In the genomic region with DNA sequence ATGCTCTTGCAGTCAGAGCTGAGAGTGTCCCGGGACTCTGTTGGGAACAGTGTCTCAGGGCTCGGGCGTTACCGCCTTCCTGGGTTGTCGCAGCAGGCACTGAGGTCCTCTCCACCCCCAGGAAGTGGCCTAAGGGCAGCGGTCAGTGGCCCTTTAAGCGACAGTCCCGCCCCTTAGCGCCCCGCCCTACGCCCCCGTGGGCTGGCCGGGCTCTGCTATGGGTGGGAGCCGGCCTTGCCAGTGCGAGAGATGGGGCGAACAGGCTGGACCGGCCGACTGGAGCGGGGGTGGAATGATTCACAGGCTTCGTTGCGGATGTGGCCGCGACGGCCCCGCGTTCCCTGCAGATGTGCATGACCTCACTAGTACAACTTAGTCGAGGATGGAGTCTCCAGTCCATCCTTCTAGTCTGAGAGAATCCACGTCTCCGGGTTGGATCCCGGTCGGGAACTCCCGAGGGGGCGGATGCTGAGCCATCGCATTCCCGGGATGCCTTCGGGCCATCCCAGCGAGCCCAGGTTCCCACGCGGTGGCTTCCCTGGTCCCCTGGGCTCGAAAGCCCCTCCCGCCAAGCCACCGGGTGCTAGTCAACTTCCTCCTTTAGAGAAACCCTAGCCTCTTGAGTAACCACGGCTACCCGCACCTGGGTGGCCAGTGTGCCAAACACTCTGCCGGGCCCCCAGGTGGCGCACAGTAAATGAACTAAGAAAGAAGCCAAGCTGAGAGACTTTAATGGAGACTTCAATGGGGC, we compare ENCODE assay signal across 8 mouse cellular contexts. TPM values are rescaled to one million over a fixed set of nuclear protein-coding genes. Genes with fewer than 3 reads are reported as not detected.
DNase-seq lines count a peak whose midpoint lies in the region; ATAC-seq and TF ChIP-seq lines count a peak whose summit lies in the region.

A gene (minus strand): TSS at position 554 of the 751 bp plus-strand sequence.

- WGBS in hindbrain, embryonic 15.5 days = 1% methylated on average over 41 of the region's 46 CpGs

- no peaks in the 10 kb centered on the region for H3K4me1 ChIP-seq in cortical plate, adult 2 months (ENCODE audit: control insufficient read depth, insufficient read depth, low read length)
- H3K4me1 ChIP-seq in hindbrain, embryonic 15.5 days (replicated peaks) = peaks cover 24% of the 10 kb centered on the region; the same call in 1 of the 2 replicates
- H3K4me1 ChIP-seq in megakaryocyte, embryonic 14.5 days = peaks cover 75% of the 10 kb centered on the region

- no peaks in the 10 kb centered on the region for H3K36me3 ChIP-seq in hindbrain, embryonic 15.5 days
- peaks cover 36% of the 10 kb centered on the region for H3K36me3 ChIP-seq in megakaryocyte, embryonic 14.5 days (replicated peaks; ENCODE audit: low read length)

- intact Hi-C loops in gastrocnemius, adult 2 months (cut with DNase I) = loop anchor here (2.0 kb wide), 1 partner anchor 20 kb away; a partner anchor contains a TSS
- intact Hi-C loops in left cerebral cortex, adult 2 months (cut with DNase I) = loop anchor here (2.0 kb wide), 1 partner anchor 20 kb away; a partner anchor contains a TSS

- peak; percentile 38 for ATAC-seq in activated CD4-positive, CD25-positive, alpha-beta regulatory T cell, adult 4 months
- ATAC-seq in hindbrain, embryonic 15.5 days (ENCODE audit: low FRiP score, low read depth) = peak; percentile 84

- TF ChIP-seq CTCF in cortical plate, adult 2 months (IDR thresholded peaks at IDR 0.05; ENCODE audit: extremely low read depth, insufficient read depth, low read length) = no peak
- peak; percentile 35 for TF ChIP-seq CTCF in gastrocnemius, adult 2 months (IDR thresholded peaks at IDR 0.05)
- TF ChIP-seq CTCF in left cerebral cortex, adult 2 months (IDR thresholded peaks at IDR 0.05) = peak; percentile 33

- no peaks in the 10 kb centered on the region for H3K9me3 ChIP-seq in hindbrain, embryonic 15.5 days
- no peaks in the 10 kb centered on the region for H3K9me3 ChIP-seq in megakaryocyte, embryonic 14.5 days

- H3K27ac ChIP-seq in cortical plate, adult 2 months (ENCODE audit: insufficient read depth, low read length) = peak within 1 kb of the TSS; percentile 51
- H3K27ac ChIP-seq in gastrocnemius, adult 2 months = peak within 1 kb of the TSS; percentile 95
- peak within 1 kb of the TSS; percentile 31 for H3K27ac ChIP-seq in hindbrain, embryonic 15.5 days (replicated peaks)
- peak within 1 kb of the TSS; percentile 78 for H3K27ac ChIP-seq in left cerebral cortex, adult 2 months

- TF ChIP-seq POLR2A in cortical plate, adult 2 months (IDR thresholded peaks at IDR 0.05; ENCODE audit: extremely low read depth, insufficient read depth, low read length) = peak; percentile 70

- peak within 1 kb of the TSS; percentile 33 for H3K4me3 ChIP-seq in cortical plate, adult 2 months (ENCODE audit: insufficient read depth, low read length)
- H3K4me3 ChIP-seq in gastrocnemius, adult 2 months = peak within 1 kb of the TSS; percentile 89
- peak within 1 kb of the TSS; percentile 38 for H3K4me3 ChIP-seq in hindbrain, embryonic 15.5 days
- peak within 1 kb of the TSS; percentile 53 for H3K4me3 ChIP-seq in left cerebral cortex, adult 2 months
- peak within 1 kb of the TSS; percentile 95 for H3K4me3 ChIP-seq in megakaryocyte, embryonic 14.5 days (replicated peaks)

- H3K27me3 ChIP-seq in hindbrain, embryonic 15.5 days = peaks cover 9% of the 10 kb centered on the region; the same call in 1 of the 2 replicates
- H3K27me3 ChIP-seq in megakaryocyte, embryonic 14.5 days (replicated peaks) = no peaks in the 10 kb centered on the region

- H3K9ac ChIP-seq in hindbrain, embryonic 15.5 days = 0 out of 2 replicates have a peak within 1 kb of the TSS, but pooled peaks have one; percentile 9

- peak within 1 kb of the TSS; percentile 63 for H3K4me2 ChIP-seq in hindbrain, embryonic 15.5 days

- peak; percentile 95 for DNase-seq in gastrocnemius, adult 2 months
- peak; percentile 72 to 73 for DNase-seq in left cerebral cortex, adult 2 months (ENCODE audit: extremely low spot score in 1 of 2, low spot score in 2 of 2)
- DNase-seq in right cerebral cortex, adult 2 months (ENCODE audit: low spot score in 2 of 2) = peak; percentile 56 to 65
- DNase-seq in urinary bladder, postnatal 10 days (ENCODE audit: low spot score) = peak; percentile 57

RNA-seq across cellular contexts. Expression of the gene that starts here (rescaled TPM):
- under 1 TPM in 1 of 2 experiments, not detected in 1; 0.56 TPM for polyA plus RNA-seq in activated CD4-positive, CD25-positive, alpha-beta regulatory T cell, adult 4 months (2017; shearing (Covaris generic))
- 1.5 and 1.7 TPM in 2 replicates for polyA plus RNA-seq in cortical plate, adult 2 months (2012; rRNA removed)
- total RNA-seq in gastrocnemius, adult 2 months (2021) = 1 to 10 TPM; 1.3 to 1.7 TPM
- 2.0 and 2.4 TPM in 2 replicates for polyA plus RNA-seq in hindbrain, embryonic 15.5 days (2015; fragmentation: Nextera tagmentation; extraction: Ambion mirVana)
- 1 to 10 TPM; 1.3 to 1.5 TPM for total RNA-seq in left cerebral cortex, adult 2 months (2021)
- 0.98 TPM in 1 of 2 replicates, not detected in the other for polyA plus RNA-seq in megakaryocyte, embryonic 14.5 days (2012; ENCODE audit: insufficient read depth, low replicate concordance)

Comparison
In these comparisons a context has a peak if more than half of its experiments do, and no peak if none do; other contexts are left out.
1. Peak in every context shown above with its lines: DNase-seq, ATAC-seq, H3K4me3 ChIP-seq and H3K27ac ChIP-seq.
2. Peak in ATAC-seq in activated CD4-positive, CD25-positive, alpha-beta regulatory T cell, adult 4 months; RNA of the gene not detected or under 1 TPM.
3. H3K27ac ChIP-seq: peak in every context shown above with its lines; median percentile 95 in gastrocnemius, adult 2 months; 78 in left cerebral cortex, adult 2 months; 51 in cortical plate, adult 2 months; 31 in hindbrain, embryonic 15.5 days.
4. H3K4me3 ChIP-seq: peak in every context shown above with its lines; median percentile 95 in megakaryocyte, embryonic 14.5 days; 89 in gastrocnemius, adult 2 months; 53 in left cerebral cortex, adult 2 months; 38 in hindbrain, embryonic 15.5 days; 33 in cortical plate, adult 2 months.